Mouse (Mus musculus): ENCODE results near the gene Taf6l.
"Not testable (repeated sequence)": the region's sequence is repeated elsewhere in the genome, so short reads cannot be mapped to it uniquely, and the experiment has no call there.

Taf6l gene

GRCm38 (mm10) chr19:8735389-8736159 lies 50.6 kb downstream of the Taf6l start, which contains the start of gene Wdr74:
Gene Wdr74 (plus strand): TSS chr19:8735827.
- DNase-seq: peak; percentile 79 to 92

- DNase-seq: no peak
Observed at GRCm38 (mm10) chr19:8734334-8734733, 51.9 kb downstream of the Taf6l start.

- DNase-seq: not testable (repeated sequence)
Observed at GRCm38 (mm10) chr19:8728335-8729099, 57.7 kb downstream of the Taf6l start.

- no peak for DNase-seq
Observed at GRCm38 (mm10) chr19:8727495-8728114, 58.6 kb downstream of the Taf6l start.

- no peak for DNase-seq
Observed at GRCm38 (mm10) chr19:8726609-8727390, 59.4 kb downstream of the Taf6l start.

- DNase-seq: no peak
Observed at GRCm38 (mm10) chr19:8725081-8725613, 61.1 kb downstream of the Taf6l start.
